Mouse (Mus musculus): ENCODE measurements around the gene Ddx39b. TPM values are rescaled to one million over a fixed set of nuclear protein-coding genes. Genes with fewer than 3 reads are reported as not detected.

Gene Ddx39b
- polyA plus RNA-seq, 1 experiment from 2014 or later = 657 TPM

- no peak overlapping the region for H3K4me2 ChIP-seq
- H3K27me3 ChIP-seq (ENCODE audit: control insufficient read depth, insufficient read depth, low read length) = no peaks in the 10 kb centered on the region
- no peaks in the 10 kb centered on the region for H3K36me3 ChIP-seq (ENCODE audit: control insufficient read depth, insufficient read depth, low read length)
- H3K27ac ChIP-seq (ENCODE audit: low read depth, low read length) = no peak overlapping the region
- no peak for DNase-seq (ENCODE audit: low spot score, missing footprints)
- H3K4me1 ChIP-seq (ENCODE audit: control insufficient read depth, insufficient read depth, low read length) = no peaks in the 10 kb centered on the region
- WGBS = 89% methylated on average over 5 of the region's 5 CpGs
- no peaks in the 10 kb centered on the region for H3K9me3 ChIP-seq (ENCODE audit: control insufficient read depth, low read length)
- ATAC-seq (ENCODE audit: low FRiP score) = no peak
- no peak overlapping the region for H3K9ac ChIP-seq (ENCODE audit: low read length)
- H3K4me3 ChIP-seq (ENCODE audit: low read depth, low read length) = no peak overlapping the region
Observed at GRCm38 (mm10) chr17:35213071-35213470, 28.5 kb upstream of the Ddx39b start.

GRCm38 (mm10) chr17:35218516-35219193, 22.9 kb upstream of the Ddx39b start:
- no peaks in the 10 kb centered on the region for H3K27me3 ChIP-seq (ENCODE audit: control insufficient read depth, insufficient read depth, low read length)
- no peak overlapping the region for H3K27ac ChIP-seq (ENCODE audit: low read depth, low read length)
- H3K4me1 ChIP-seq (ENCODE audit: control insufficient read depth, insufficient read depth, low read length) = no peaks in the 10 kb centered on the region
- H3K9me3 ChIP-seq (ENCODE audit: control insufficient read depth, low read length) = no peaks in the 10 kb centered on the region
- no peak overlapping the region for H3K4me3 ChIP-seq (ENCODE audit: low read depth, low read length)
- ATAC-seq (ENCODE audit: low FRiP score) = no peak
- H3K9ac ChIP-seq (ENCODE audit: low read length) = no peak overlapping the region
- H3K4me2 ChIP-seq = no peak overlapping the region
- H3K36me3 ChIP-seq (ENCODE audit: control insufficient read depth, insufficient read depth, low read length) = peaks cover 2% of the 10 kb centered on the region
- no peak for DNase-seq (ENCODE audit: low spot score, missing footprints)
- 86% methylated on average over 18 of the region's 18 CpGs for WGBS

GRCm38 (mm10) chr17:35219601-35220041, 21.9 kb upstream of the Ddx39b start:
- Histone ChIP-seq H3K9me3 (ENCODE audit: control insufficient read depth, low read length) (no peaks in the 10 kb centered on the region), H3K9ac (ENCODE audit: low read length) (no peak overlapping the region), H3K36me3 (ENCODE audit: control insufficient read depth, insufficient read depth, low read length) (peaks cover 2% of the 10 kb centered on the region), H3K4me2 (no peak overlapping the region), H3K4me1 (ENCODE audit: control insufficient read depth, insufficient read depth, low read length) (no peaks in the 10 kb centered on the region), H3K4me3 (ENCODE audit: low read depth, low read length) (no peak overlapping the region), H3K27ac (ENCODE audit: low read depth, low read length) (no peak overlapping the region), H3K27me3 (ENCODE audit: control insufficient read depth, insufficient read depth, low read length) (no peaks in the 10 kb centered on the region)
- 91% methylated on average over 6 of the region's 6 CpGs for WGBS
- ATAC-seq (ENCODE audit: low FRiP score) (no peak), DNase-seq (ENCODE audit: low spot score, missing footprints) (no peak)

DNA sequence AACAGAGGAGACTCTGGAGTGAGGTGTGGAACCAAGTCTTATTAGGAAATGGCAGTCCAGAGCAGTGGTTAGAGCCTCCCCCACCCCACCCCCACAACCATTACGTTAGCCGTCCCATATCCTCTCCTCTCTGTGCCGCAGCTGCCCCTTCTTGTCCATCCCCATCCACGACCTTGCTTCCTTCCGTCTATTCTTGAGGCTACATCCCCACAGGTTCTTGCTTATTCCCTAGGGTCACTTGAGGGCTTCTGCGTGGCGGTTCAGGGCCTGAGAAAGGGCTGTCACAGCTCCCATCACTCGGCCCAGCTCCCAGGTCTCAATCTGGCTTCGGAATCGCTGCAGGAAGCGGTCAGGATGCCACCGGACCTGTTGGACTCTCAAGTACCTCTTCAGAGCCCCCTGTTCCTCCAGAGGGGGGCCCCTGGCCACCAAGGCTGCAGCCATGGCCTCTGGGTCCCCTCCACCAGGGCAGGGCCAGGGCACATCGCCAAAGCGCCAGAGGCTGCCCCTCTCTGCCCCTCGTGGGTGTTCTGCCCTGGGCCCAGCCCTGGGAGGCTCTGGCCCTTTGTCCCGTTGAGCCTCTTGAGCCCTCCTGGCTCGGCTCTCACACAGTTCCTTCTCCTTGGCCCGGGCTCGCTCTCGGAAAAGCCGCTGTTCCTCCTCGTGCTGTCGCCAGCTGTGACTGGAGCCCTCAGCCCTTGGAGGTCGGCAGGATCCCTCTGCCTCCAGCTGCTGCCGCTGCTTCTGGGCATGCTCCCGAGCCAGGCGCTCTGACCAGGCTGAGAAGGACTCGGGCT, 21.2 kb upstream of the Ddx39b start, which contains the start of gene Gm16181:
Gm16181 (plus strand) TSS at position 679 of the 797 bp plus-strand sequence.
- H3K27me3 ChIP-seq (ENCODE audit: control insufficient read depth, insufficient read depth, low read length) = no peaks in the 10 kb centered on the region
- no peak within 1 kb of the TSS for H3K9ac ChIP-seq (ENCODE audit: low read length)
- no peak within 1 kb of the TSS for H3K4me2 ChIP-seq
- no peak within 1 kb of the TSS for H3K27ac ChIP-seq (ENCODE audit: low read depth, low read length)
- H3K9me3 ChIP-seq (ENCODE audit: control insufficient read depth, low read length) = no peaks in the 10 kb centered on the region
- H3K4me1 ChIP-seq (ENCODE audit: control insufficient read depth, insufficient read depth, low read length) = no peaks in the 10 kb centered on the region
- H3K36me3 ChIP-seq (ENCODE audit: control insufficient read depth, insufficient read depth, low read length) = peaks cover 7% of the 10 kb centered on the region
- ATAC-seq (ENCODE audit: low FRiP score) = no peak
- H3K4me3 ChIP-seq (ENCODE audit: low read depth, low read length) = no peak within 1 kb of the TSS
- 89% methylated on average over 28 of the region's 28 CpGs for WGBS
- DNase-seq (ENCODE audit: low spot score, missing footprints) = no peak

DNA sequence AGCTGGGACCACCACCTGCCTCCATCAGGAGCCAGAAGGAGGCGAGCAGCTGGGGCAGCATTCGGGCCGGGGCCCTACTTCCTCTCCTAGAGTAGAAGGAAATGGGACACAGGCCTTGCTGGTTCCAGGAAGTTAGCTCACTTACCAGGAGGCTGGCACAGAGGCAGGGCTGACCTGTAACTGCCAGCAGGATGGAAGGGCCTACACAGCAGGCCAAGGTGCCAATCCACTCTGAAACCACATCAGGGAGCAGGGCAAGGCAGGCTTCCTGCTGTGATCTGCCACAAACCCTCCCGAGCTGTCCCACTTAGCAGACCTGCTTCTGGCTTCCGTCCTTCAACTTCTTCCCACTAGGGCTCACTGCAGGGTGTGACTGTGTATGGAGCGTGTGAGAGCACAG, 19.2 kb upstream of the Ddx39b start:
- DNase-seq (ENCODE audit: low spot score, missing footprints) (no peak), ATAC-seq (ENCODE audit: low FRiP score) (no peak)
- Histone ChIP-seq H3K4me1 (ENCODE audit: control insufficient read depth, insufficient read depth, low read length) (no peaks in the 10 kb centered on the region), H3K36me3 (ENCODE audit: control insufficient read depth, insufficient read depth, low read length) (peaks cover 7% of the 10 kb centered on the region), H3K4me3 (ENCODE audit: low read depth, low read length) (no peak overlapping the region), H3K9ac (ENCODE audit: low read length) (no peak overlapping the region), H3K4me2 (no peak overlapping the region), H3K27ac (ENCODE audit: low read depth, low read length) (no peak overlapping the region), H3K9me3 (ENCODE audit: control insufficient read depth, low read length) (no peaks in the 10 kb centered on the region), H3K27me3 (ENCODE audit: control insufficient read depth, insufficient read depth, low read length) (no peaks in the 10 kb centered on the region)
- 80% methylated on average over 6 of the region's 6 CpGs for WGBS

DNA sequence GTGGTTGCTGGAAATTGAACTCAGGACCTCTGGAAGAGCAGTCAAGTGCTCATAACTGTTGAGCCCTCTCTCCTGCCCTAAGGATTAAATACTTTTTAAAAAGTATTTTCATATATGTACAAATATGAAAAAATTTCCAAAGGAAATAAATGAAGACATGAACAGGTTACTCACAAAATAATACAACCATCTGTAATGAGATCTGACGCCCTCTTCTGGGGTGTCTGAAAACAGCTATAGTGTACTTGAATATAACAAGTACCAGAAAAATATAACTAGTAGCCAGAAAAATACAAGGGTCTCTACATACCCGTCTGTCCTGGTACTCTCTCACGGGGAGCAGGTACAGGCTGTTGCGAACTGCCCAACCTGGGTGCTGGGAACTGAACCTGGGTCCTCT, 16.9 kb upstream of the Ddx39b start:
- ATAC-seq (ENCODE audit: low FRiP score) (no peak), DNase-seq (ENCODE audit: low spot score, missing footprints) (no peak)
- H3K4me3 ChIP-seq (ENCODE audit: low read depth, low read length) = no peak overlapping the region
- no peak overlapping the region for H3K4me2 ChIP-seq
- no peak overlapping the region for H3K9ac ChIP-seq (ENCODE audit: low read length)
- no peaks in the 10 kb centered on the region for H3K27me3 ChIP-seq (ENCODE audit: control insufficient read depth, insufficient read depth, low read length)
- H3K27ac ChIP-seq (ENCODE audit: low read depth, low read length) = no peak overlapping the region
- WGBS = 94% methylated on average over 4 of the region's 4 CpGs
- no peaks in the 10 kb centered on the region for H3K9me3 ChIP-seq (ENCODE audit: control insufficient read depth, low read length)
- H3K36me3 ChIP-seq (ENCODE audit: control insufficient read depth, insufficient read depth, low read length) = peaks cover 4% of the 10 kb centered on the region
- no peaks in the 10 kb centered on the region for H3K4me1 ChIP-seq (ENCODE audit: control insufficient read depth, insufficient read depth, low read length)

DNA sequence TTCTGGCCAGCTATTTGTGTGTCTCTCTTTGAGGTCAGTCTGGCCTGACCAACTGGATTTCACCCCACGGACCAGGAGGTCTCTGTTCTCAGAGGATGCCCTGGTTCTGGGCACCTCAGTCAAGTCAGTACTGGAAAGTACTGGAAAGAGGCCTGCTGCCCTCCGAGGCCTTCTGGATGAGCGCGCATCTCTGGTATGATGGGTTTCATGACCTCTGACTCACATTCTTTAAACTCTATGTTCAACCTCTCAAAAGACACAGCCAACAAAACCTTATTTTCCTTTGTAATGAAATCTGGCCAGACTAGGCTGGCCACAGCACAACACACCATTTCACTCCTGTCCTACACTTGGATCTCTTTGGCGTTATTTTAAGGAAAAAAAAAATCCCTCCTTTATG, 16.1 kb upstream of the Ddx39b start:
- 92% methylated on average over 5 of the region's 5 CpGs for WGBS
- DNase-seq (ENCODE audit: low spot score, missing footprints) (no peak), ATAC-seq (ENCODE audit: low FRiP score) (no peak)
- Histone ChIP-seq H3K9ac (ENCODE audit: low read length) (no peak overlapping the region), H3K27me3 (ENCODE audit: control insufficient read depth, insufficient read depth, low read length) (no peaks in the 10 kb centered on the region), H3K4me2 (no peak overlapping the region), H3K36me3 (ENCODE audit: control insufficient read depth, insufficient read depth, low read length) (peaks cover 4% of the 10 kb centered on the region), H3K4me1 (ENCODE audit: control insufficient read depth, insufficient read depth, low read length) (no peaks in the 10 kb centered on the region), H3K4me3 (ENCODE audit: low read depth, low read length) (no peak overlapping the region), H3K27ac (ENCODE audit: low read depth, low read length) (no peak overlapping the region), H3K9me3 (ENCODE audit: control insufficient read depth, low read length) (no peaks in the 10 kb centered on the region)

DNA sequence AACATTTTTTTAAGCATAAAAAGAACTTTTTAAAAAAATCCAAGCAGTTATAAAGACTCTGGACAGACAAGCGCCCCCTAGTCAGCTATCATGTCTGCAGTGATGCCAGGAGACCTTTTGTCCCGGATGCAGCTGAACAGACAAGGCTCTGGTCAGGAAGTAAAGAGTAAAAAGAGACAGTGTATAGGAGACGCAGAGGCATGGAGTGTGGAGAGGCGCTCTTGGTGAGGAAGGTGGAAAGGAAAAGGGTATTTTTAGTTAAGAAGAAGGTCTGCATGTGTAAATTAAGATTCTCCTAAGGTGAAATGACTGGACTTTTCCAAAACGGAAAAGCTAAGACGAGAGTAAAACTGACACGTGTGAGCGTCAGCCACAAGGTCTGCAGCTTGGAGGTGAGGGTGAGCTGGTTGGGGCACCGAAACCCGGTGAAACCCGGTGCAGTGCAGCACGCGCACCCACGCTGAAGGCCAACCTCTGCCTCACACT, 14.9 kb upstream of the Ddx39b start:
- H3K9me3 ChIP-seq (ENCODE audit: control insufficient read depth, low read length) = no peaks in the 10 kb centered on the region
- H3K36me3 ChIP-seq (ENCODE audit: control insufficient read depth, insufficient read depth, low read length) = peaks cover 11% of the 10 kb centered on the region
- DNase-seq (ENCODE audit: low spot score, missing footprints) = no peak
- WGBS = 86% methylated on average over 14 of the region's 14 CpGs
- ATAC-seq (ENCODE audit: low FRiP score) = no peak
- no peaks in the 10 kb centered on the region for H3K27me3 ChIP-seq (ENCODE audit: control insufficient read depth, insufficient read depth, low read length)
- no peak overlapping the region for H3K4me3 ChIP-seq (ENCODE audit: low read depth, low read length)
- H3K27ac ChIP-seq (ENCODE audit: low read depth, low read length) = no peak overlapping the region
- no peak overlapping the region for H3K4me2 ChIP-seq
- H3K9ac ChIP-seq (ENCODE audit: low read length) = no peak overlapping the region
- no peaks in the 10 kb centered on the region for H3K4me1 ChIP-seq (ENCODE audit: control insufficient read depth, insufficient read depth, low read length)

DNA sequence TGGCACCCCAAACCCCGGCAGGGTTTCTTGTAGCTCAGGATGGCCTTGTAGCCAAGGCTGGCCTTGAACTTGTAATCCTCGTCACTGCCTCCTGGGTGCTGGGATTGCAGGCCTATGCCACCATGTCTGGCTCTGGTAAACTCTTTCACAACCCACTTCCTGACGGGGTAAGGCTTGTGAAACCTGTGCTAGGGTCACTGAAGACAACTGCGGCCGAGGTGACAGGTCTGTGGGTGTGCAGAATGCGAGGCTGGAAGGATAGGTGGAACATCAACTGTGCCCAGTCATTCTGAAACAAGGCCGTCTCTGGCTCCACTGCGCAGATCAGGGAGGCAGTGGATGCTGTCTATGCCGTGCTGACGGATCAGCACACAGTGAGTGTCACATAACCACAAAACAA, 10.5 kb upstream of the Ddx39b start:
- WGBS = 91% methylated on average over 10 of the region's 10 CpGs
- Histone ChIP-seq H3K4me3 (ENCODE audit: low read depth, low read length) (no peak overlapping the region), H3K4me2 (no peak overlapping the region), H3K27me3 (ENCODE audit: control insufficient read depth, insufficient read depth, low read length) (no peaks in the 10 kb centered on the region), H3K9me3 (ENCODE audit: control insufficient read depth, low read length) (no peaks in the 10 kb centered on the region), H3K36me3 (ENCODE audit: control insufficient read depth, insufficient read depth, low read length) (peaks cover 6% of the 10 kb centered on the region), H3K4me1 (ENCODE audit: control insufficient read depth, insufficient read depth, low read length) (peaks cover 5% of the 10 kb centered on the region; the same call in 1 of the 2 replicates), H3K27ac (ENCODE audit: low read depth, low read length) (no peak overlapping the region), H3K9ac (ENCODE audit: low read length) (no peak overlapping the region)
- DNase-seq (ENCODE audit: low spot score, missing footprints) (no peak), ATAC-seq (ENCODE audit: low FRiP score) (no peak)
